In genomic region chr12:79676251-79676650, GRCm38 (mm10) we compare ENCODE assay signal across 12 mouse cellular contexts.
DNase-seq lines count a peak whose midpoint lies in the region; ATAC-seq and TF ChIP-seq lines count a peak whose summit lies in the region.
"Had no signal": no experiment of that assay in that cellular context is flagged by ENCODE, and none has a peak within 500 bp of the region (broad histone marks: within the 10 kb centered on the region; RNA-seq: fewer than 3 reads in every experiment).

No protein-coding gene starts in this region.

- no peak for ATAC-seq in hindbrain, embryonic 16.5 days
- ATAC-seq in midbrain, embryonic 11.5 days (ENCODE audit: low FRiP score): no peak
- no peak for ATAC-seq in intestine, embryonic 15.5 days
- no peak for ATAC-seq in stomach, postnatal 0 days (ENCODE audit: low FRiP score, low TSS enrichment)
- ATAC-seq: activated CD4-positive, CD25-positive, alpha-beta regulatory T cell, adult 4 months; midbrain, embryonic 13.5 days had no signal

- H3K9me3 ChIP-seq in hindbrain, embryonic 10.5 days: no peaks in the 10 kb centered on the region
- H3K9me3 ChIP-seq in hindbrain, embryonic 16.5 days (ENCODE audit: control insufficient read depth, low read length): no peaks in the 10 kb centered on the region
- no peaks in the 10 kb centered on the region for H3K9me3 ChIP-seq in midbrain, embryonic 10.5 days (replicated peaks)
- H3K9me3 ChIP-seq in midbrain, embryonic 11.5 days (ENCODE audit: control insufficient read depth, low read length): no peaks in the 10 kb centered on the region
- no peaks in the 10 kb centered on the region for H3K9me3 ChIP-seq in intestine, embryonic 15.5 days
- no peaks in the 10 kb centered on the region for H3K9me3 ChIP-seq in stomach, postnatal 0 days (ENCODE audit: control insufficient read depth, low read length)
- H3K9me3 ChIP-seq: midbrain, embryonic 13.5 days; neural tube, embryonic 15.5 days had no signal

- no peak overlapping the region for H3K9ac ChIP-seq in hindbrain, embryonic 16.5 days (ENCODE audit: low read depth, low read length)
- H3K9ac ChIP-seq in midbrain, embryonic 11.5 days (ENCODE audit: low read length): no peak overlapping the region
- no peak overlapping the region for H3K9ac ChIP-seq in intestine, embryonic 15.5 days
- H3K9ac ChIP-seq in stomach, postnatal 0 days (ENCODE audit: low read length): no peak overlapping the region
- H3K9ac ChIP-seq: midbrain, embryonic 13.5 days; neural tube, embryonic 15.5 days had no signal

- no peaks in the 10 kb centered on the region for H3K36me3 ChIP-seq in hindbrain, embryonic 10.5 days
- H3K36me3 ChIP-seq in hindbrain, embryonic 16.5 days (ENCODE audit: control insufficient read depth, insufficient read depth, low read length): no peaks in the 10 kb centered on the region
- no peaks in the 10 kb centered on the region for H3K36me3 ChIP-seq in midbrain, embryonic 10.5 days
- no peaks in the 10 kb centered on the region for H3K36me3 ChIP-seq in midbrain, embryonic 11.5 days (ENCODE audit: control insufficient read depth, insufficient read depth, low read length)
- no peaks in the 10 kb centered on the region for H3K36me3 ChIP-seq in intestine, embryonic 15.5 days
- H3K36me3 ChIP-seq in stomach, postnatal 0 days (ENCODE audit: control insufficient read depth, insufficient read depth, low read length): no peaks in the 10 kb centered on the region
- H3K36me3 ChIP-seq: midbrain, embryonic 13.5 days; neural tube, embryonic 15.5 days had no signal

- TF ChIP-seq EP300 in stomach, postnatal 0 days (optimal IDR thresholded peaks at IDR 0.05): no peak

- H3K27ac ChIP-seq in hindbrain, embryonic 10.5 days: peak overlapping the region; percentile 50; the same call in 1 of the 2 replicates
- H3K27ac ChIP-seq in hindbrain, embryonic 16.5 days (ENCODE audit: low read depth, low read length): no peak overlapping the region
- H3K27ac ChIP-seq in midbrain, embryonic 10.5 days (replicated peaks): peak overlapping the region; percentile 59
- no peak overlapping the region for H3K27ac ChIP-seq in midbrain, embryonic 11.5 days (ENCODE audit: low read depth, low read length)
- H3K27ac ChIP-seq in intestine, embryonic 15.5 days: peak overlapping the region; percentile 70
- H3K27ac ChIP-seq in stomach, postnatal 0 days (replicated peaks): peak overlapping the region; percentile 89
- H3K27ac ChIP-seq: midbrain, embryonic 13.5 days; neural tube, embryonic 15.5 days had no signal

- no peaks in the 10 kb centered on the region for H3K27me3 ChIP-seq in hindbrain, embryonic 10.5 days (ENCODE audit: insufficient read depth, poor library complexity, severe bottlenecking)
- H3K27me3 ChIP-seq in hindbrain, embryonic 16.5 days (replicated peaks; ENCODE audit: control insufficient read depth, insufficient read depth, low read length): no peaks in the 10 kb centered on the region
- no peaks in the 10 kb centered on the region for H3K27me3 ChIP-seq in midbrain, embryonic 10.5 days (ENCODE audit: low read depth, poor library complexity, severe bottlenecking)
- H3K27me3 ChIP-seq in midbrain, embryonic 11.5 days (ENCODE audit: control insufficient read depth, insufficient read depth, low read length): no peaks in the 10 kb centered on the region
- H3K27me3 ChIP-seq in intestine, embryonic 15.5 days (replicated peaks): no peaks in the 10 kb centered on the region
- H3K27me3 ChIP-seq in stomach, postnatal 0 days (ENCODE audit: control insufficient read depth, insufficient read depth, low read length): no peaks in the 10 kb centered on the region
- H3K27me3 ChIP-seq: midbrain, embryonic 13.5 days; neural tube, embryonic 15.5 days had no signal

- 88% methylated on average over 6 of the region's 6 CpGs for WGBS in hindbrain, embryonic 10.5 days
- 90% methylated on average over 6 of the region's 6 CpGs for WGBS in hindbrain, embryonic 16.5 days
- WGBS in midbrain, embryonic 10.5 days: 91% methylated on average over 6 of the region's 6 CpGs
- 88% methylated on average over 6 of the region's 6 CpGs for WGBS in midbrain, embryonic 11.5 days
- WGBS in intestine, embryonic 15.5 days: 76% methylated on average over 6 of the region's 6 CpGs
- 59% methylated on average over 6 of the region's 6 CpGs for WGBS in stomach, postnatal 0 days

- peaks cover 35% of the 10 kb centered on the region for H3K4me1 ChIP-seq in hindbrain, embryonic 10.5 days (replicated peaks)
- H3K4me1 ChIP-seq in hindbrain, embryonic 16.5 days (ENCODE audit: control insufficient read depth, insufficient read depth, low read depth, low read length): no peaks in the 10 kb centered on the region
- H3K4me1 ChIP-seq in midbrain, embryonic 10.5 days: peaks cover 27% of the 10 kb centered on the region
- H3K4me1 ChIP-seq in midbrain, embryonic 11.5 days (ENCODE audit: control insufficient read depth, insufficient read depth, low read length): no peaks in the 10 kb centered on the region
- H3K4me1 ChIP-seq in intestine, embryonic 15.5 days (replicated peaks): peaks cover 28% of the 10 kb centered on the region
- peaks cover 17% of the 10 kb centered on the region for H3K4me1 ChIP-seq in stomach, postnatal 0 days (replicated peaks; ENCODE audit: control insufficient read depth, insufficient read depth)

- no peak for DNase-seq in hindbrain, embryonic 10.5 days (ENCODE audit: low spot score)
- DNase-seq in midbrain, embryonic 10.5 days (ENCODE audit: low spot score): no peak
- no peak for DNase-seq in midbrain, embryonic 11.5 days (ENCODE audit: low spot score, missing footprints)
- DNase-seq in stomach, postnatal 0 days (ENCODE audit: low spot score): no peak
- DNase-seq in thymus, adult 18-20 months: no peak
- DNase-seq in frontal cortex, postnatal 14 days (ENCODE audit: low spot score in 2 of 2): no peak
- DNase-seq: thymus, postnatal 14 days had no signal

- TF ChIP-seq CTCF in stomach, postnatal 0 days (IDR thresholded peaks at IDR 0.05; ENCODE audit: low read depth): no peak

- no peak overlapping the region for H3K4me3 ChIP-seq in hindbrain, embryonic 10.5 days
- H3K4me3 ChIP-seq in hindbrain, embryonic 16.5 days (ENCODE audit: low read length): no peak overlapping the region
- no peak overlapping the region for H3K4me3 ChIP-seq in midbrain, embryonic 10.5 days
- H3K4me3 ChIP-seq in midbrain, embryonic 11.5 days (ENCODE audit: low read depth, low read length): no peak overlapping the region
- H3K4me3 ChIP-seq in intestine, embryonic 15.5 days (replicated peaks): no peak overlapping the region
- H3K4me3 ChIP-seq in stomach, postnatal 0 days (ENCODE audit: low read depth, low read length): no peak overlapping the region
- H3K4me3 ChIP-seq: midbrain, embryonic 13.5 days; neural tube, embryonic 15.5 days had no signal

- H3K4me2 ChIP-seq in hindbrain, embryonic 16.5 days (ENCODE audit: low read length): no peak overlapping the region
- no peak overlapping the region for H3K4me2 ChIP-seq in midbrain, embryonic 11.5 days
- H3K4me2 ChIP-seq in intestine, embryonic 15.5 days (replicated peaks): no peak overlapping the region
- H3K4me2 ChIP-seq in stomach, postnatal 0 days (replicated peaks; ENCODE audit: low read depth): no peak overlapping the region
- H3K4me2 ChIP-seq: midbrain, embryonic 13.5 days; neural tube, embryonic 15.5 days had no signal

Comparison
In these comparisons a context has a peak if more than half of its experiments do, and no peak if none do; other contexts are left out.
1. H3K27ac ChIP-seq: peak in hindbrain, embryonic 10.5 days (single experiment), midbrain, embryonic 10.5 days (single experiment), intestine, embryonic 15.5 days (single experiment) and stomach, postnatal 0 days (single experiment); none in hindbrain, embryonic 16.5 days (single experiment) and midbrain, embryonic 11.5 days (single experiment).